Mouse (Mus musculus) natural killer cell, adult 2 months (primary cell): ENCODE measurements around the gene Fut1.

Source experiments
- DNase-seq, 2 experiments: peaks; one replicate each; pipeline ENCODE4 v3.0.0; 2022; ENCODE audit warnings: low spot score in 2 of 2

Fut1 gene

DNA sequence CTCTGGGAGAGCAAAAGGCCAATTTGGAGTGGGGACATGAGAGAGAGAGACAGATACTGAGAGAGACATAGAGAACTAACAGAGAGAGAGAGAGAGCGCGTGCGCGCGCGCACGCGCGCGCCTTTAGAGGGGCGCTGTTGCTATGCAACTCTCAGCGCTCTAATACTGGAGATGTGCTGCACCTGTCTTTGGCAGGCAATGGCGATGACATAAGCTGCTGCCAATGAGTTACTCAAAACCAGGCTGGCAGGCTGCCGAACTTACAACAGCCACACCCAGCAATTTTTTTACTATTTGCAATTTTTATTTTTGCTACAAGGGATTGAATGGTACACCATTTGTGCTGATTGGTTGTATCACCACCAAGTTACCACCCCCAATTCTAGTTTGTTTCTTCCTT is 50.7 kb downstream of the Fut1 start:
- DNase-seq, result no peak

GRCm38 (mm10) chr7:45668921-45669320 is 51.8 kb downstream of the Fut1 start:
- DNase-seq, result no peak
